Mouse (Mus musculus) lung, adult 2 months (tissue): ENCODE measurements around the gene Pdpk1.

Source experiments
- CTCF ChIP-seq: fragments of 200-500 bp; IDR thresholded peaks from 2 replicates; pipeline ENCODE4 v1.5.1; 2011; ENCODE audit warnings: mild to moderate bottlenecking, low read length, control low read depth; ENCODE audit not compliant: insufficient read depth
- POLR2A ChIP-seq: fragments of 200-500 bp; IDR thresholded peaks from 2 replicates; pipeline ENCODE4 v1.6.1; 2011; ENCODE audit warnings: low read depth, mild to moderate bottlenecking, control low read depth, low read length, borderline replicate concordance; ENCODE audit errors: extremely low read depth

GRCm38 (mm10) chr17:24157526-24157925, 6.8 kb upstream of the Pdpk1 start:
- TF ChIP-seq CTCF (no peak), POLR2A (no peak)
